In the genomic region with DNA sequence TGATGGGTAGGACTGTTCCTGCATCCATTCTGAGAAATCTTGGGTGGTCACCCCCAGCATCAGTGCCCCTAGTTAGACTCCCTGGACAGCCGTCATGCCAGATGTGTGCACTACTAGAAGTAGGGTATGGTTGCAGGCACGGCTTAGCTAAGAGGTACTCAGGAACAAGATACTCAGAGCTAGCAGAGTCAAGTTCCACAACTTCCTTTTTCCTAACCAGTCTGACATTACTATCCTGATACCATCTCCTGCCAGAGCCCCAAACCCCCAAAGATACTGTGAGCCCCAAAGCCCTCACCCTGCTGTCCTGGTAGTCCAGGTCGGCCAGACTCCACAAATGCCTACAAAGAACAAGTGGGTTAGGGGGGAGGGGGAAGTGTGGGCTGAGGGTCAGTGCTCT, we compare ENCODE assay signal across 27 mouse cellular contexts. TPM values are rescaled to one million over a fixed set of nuclear protein-coding genes. Genes with fewer than 3 reads are reported as not detected.
A peak's percentile ranks its signal among the peaks of the same experiment; 100 is the strongest.
DNase-seq lines count a peak whose midpoint lies in the region; ATAC-seq lines count a peak whose summit lies in the region.
"Had no signal": no experiment of that assay in that cellular context is flagged by ENCODE, and none has a peak within 500 bp of the region (broad histone marks: within the 10 kb centered on the region; RNA-seq: fewer than 3 reads in every experiment).

No protein-coding gene starts in this region.

- H3K9me3 ChIP-seq in midbrain, embryonic 11.5 days (ENCODE audit: control insufficient read depth, low read length), result no peaks in the 10 kb centered on the region
- H3K9me3 ChIP-seq in midbrain, embryonic 13.5 days, result no peaks in the 10 kb centered on the region
- H3K9me3 ChIP-seq: embryonic facial prominence, embryonic 13.5 days; embryonic facial prominence, embryonic 15.5 days; forebrain, embryonic 10.5 days; forebrain, embryonic 12.5 days; forebrain, embryonic 15.5 days; G1E had no signal

- DNase-seq in midbrain, embryonic 11.5 days (ENCODE audit: low spot score, missing footprints), result peak; percentile 31
- DNase-seq in spleen, postnatal 10 days (ENCODE audit: low spot score in 2 of 2), result no peak
- no peak for DNase-seq in left cerebral cortex, adult 9 months (ENCODE audit: low spot score in 2 of 2)
- DNase-seq: adrenal gland, adult 8-10 months; adrenal gland, postnatal 14 days; adrenal gland, postnatal 36 days; B cell, adult 2 months; cerebellum, adult 11-12 months; cerebellum, adult 2 months; cerebellum, adult 9-10 months; cerebellum, postnatal 10 days; cerebellum, postnatal 25 days; embryo, embryonic 11 days; forebrain, postnatal 0 days had no signal

- H3K36me3 ChIP-seq in midbrain, embryonic 11.5 days (ENCODE audit: control insufficient read depth, insufficient read depth, low read length), result peaks cover 6% of the 10 kb centered on the region; the same call in 1 of the 2 replicates
- no peaks in the 10 kb centered on the region for H3K36me3 ChIP-seq in midbrain, embryonic 13.5 days
- H3K36me3 ChIP-seq: embryonic facial prominence, embryonic 13.5 days; embryonic facial prominence, embryonic 15.5 days; forebrain, embryonic 15.5 days had no signal

- no peak overlapping the region for H3K9ac ChIP-seq in midbrain, embryonic 11.5 days (ENCODE audit: low read length)
- H3K9ac ChIP-seq in midbrain, embryonic 13.5 days (replicated peaks), result no peak overlapping the region
- H3K9ac ChIP-seq: embryonic facial prominence, embryonic 13.5 days; embryonic facial prominence, embryonic 15.5 days; forebrain, embryonic 12.5 days; forebrain, embryonic 15.5 days; forebrain, postnatal 0 days had no signal

- no peaks in the 10 kb centered on the region for H3K4me1 ChIP-seq in midbrain, embryonic 11.5 days (ENCODE audit: control insufficient read depth, insufficient read depth, low read length)
- H3K4me1 ChIP-seq in midbrain, embryonic 13.5 days (replicated peaks), result no peaks in the 10 kb centered on the region
- H3K4me1 ChIP-seq: embryonic facial prominence, embryonic 13.5 days; embryonic facial prominence, embryonic 15.5 days; forebrain, embryonic 10.5 days; forebrain, embryonic 12.5 days; forebrain, embryonic 15.5 days had no signal

- no peaks in the 10 kb centered on the region for H3K27me3 ChIP-seq in midbrain, embryonic 11.5 days (ENCODE audit: control insufficient read depth, insufficient read depth, low read length)
- H3K27me3 ChIP-seq in midbrain, embryonic 13.5 days, result no peaks in the 10 kb centered on the region
- H3K27me3 ChIP-seq: embryonic facial prominence, embryonic 13.5 days; embryonic facial prominence, embryonic 15.5 days; forebrain, embryonic 12.5 days; forebrain, embryonic 15.5 days; Patski had no signal

- no peak for ATAC-seq in midbrain, embryonic 11.5 days (ENCODE audit: low FRiP score)
- ATAC-seq in midbrain, embryonic 13.5 days, result no peak
- ATAC-seq in common myeloid progenitor, adult 5-6 weeks (replicated peaks; ENCODE audit: low read depth, poor library complexity, severe bottlenecking), result peak; percentile 53; the same call in 1 of the 2 replicates
- 0 out of 2 replicates have a peak, but pooled peaks have one; percentile 10 for ATAC-seq in megakaryocyte progenitor cell, adult 5-6 weeks (replicated peaks; ENCODE audit: poor library complexity)
- ATAC-seq: activated CD4-positive, CD25-positive, alpha-beta regulatory T cell, adult 4 months; CD4-positive, CD25-positive, alpha-beta regulatory T cell, adult 4 months; forebrain, embryonic 15.5 days; forebrain, postnatal 0 days; Patski had no signal

- H3K4me3 ChIP-seq in midbrain, embryonic 11.5 days (ENCODE audit: low read depth, low read length), result no peak overlapping the region
- no peak overlapping the region for H3K4me3 ChIP-seq in midbrain, embryonic 13.5 days (replicated peaks)
- H3K4me3 ChIP-seq: embryonic facial prominence, embryonic 13.5 days; embryonic facial prominence, embryonic 15.5 days; erythroblast, embryonic 14.5 days; forebrain, embryonic 10.5 days; forebrain, embryonic 12.5 days; forebrain, embryonic 15.5 days had no signal

- no peak overlapping the region for H3K27ac ChIP-seq in midbrain, embryonic 11.5 days (ENCODE audit: low read depth, low read length)
- H3K27ac ChIP-seq in midbrain, embryonic 13.5 days, result no peak overlapping the region
- H3K27ac ChIP-seq: embryonic facial prominence, embryonic 13.5 days; embryonic facial prominence, embryonic 15.5 days; forebrain, embryonic 10.5 days; forebrain, embryonic 12.5 days; forebrain, embryonic 15.5 days had no signal

- H3K4me2 ChIP-seq in midbrain, embryonic 11.5 days, result no peak overlapping the region
- no peak overlapping the region for H3K4me2 ChIP-seq in midbrain, embryonic 13.5 days (replicated peaks)
- H3K4me2 ChIP-seq: embryonic facial prominence, embryonic 13.5 days; embryonic facial prominence, embryonic 15.5 days; forebrain, embryonic 12.5 days; forebrain, embryonic 15.5 days had no signal

- WGBS in midbrain, embryonic 11.5 days, result 92% methylated on average over 3 of the region's 3 CpGs
- WGBS in midbrain, embryonic 13.5 days, result 94% methylated on average over 3 of the region's 3 CpGs

RNA-seq across cellular contexts. Expression of a gene that starts 32.2 kb away (rescaled TPM):
- 27.5 and 29.5 TPM in 2 replicates for polyA plus RNA-seq in midbrain, embryonic 11.5 days (2014; fragmentation: Nextera tagmentation; extraction: Ambion mirVana)
- 33.0 and 35.8 TPM in 2 replicates for polyA plus RNA-seq in midbrain, embryonic 13.5 days (2015; fragmentation: Nextera tagmentation; extraction: Ambion mirVana)
- total RNA-seq in common myeloid progenitor, adult 5-6 weeks (2017), result 15.1 and 28.0 TPM in 2 replicates
- total RNA-seq in megakaryocyte progenitor cell, adult 5-6 weeks (2015), result 23.8 and 25.6 TPM in 2 replicates
- total RNA-seq in megakaryocyte progenitor cell, adult 5-6 weeks (2017), result 22.0 and 26.9 TPM in 2 replicates

Comparison
In these comparisons a context has a peak if more than half of its experiments do, and no peak if none do; other contexts are left out.
1. ATAC-seq: peak in common myeloid progenitor, adult 5-6 weeks (single experiment) and megakaryocyte progenitor cell, adult 5-6 weeks (single experiment); none in midbrain, embryonic 11.5 days (single experiment) and midbrain, embryonic 13.5 days (single experiment).